Mouse (Mus musculus): ENCODE data around the gene 1700016K19Rik. TPM values are rescaled to one million over a fixed set of nuclear protein-coding genes. Genes with fewer than 3 reads are reported as not detected.

The 1700016K19Rik gene
- polyA plus RNA-seq, 2 experiments, result 0.76 to 0.87 TPM

- no peaks in the 10 kb centered on the region for H3K4me1 ChIP-seq (ENCODE audit: control insufficient read depth, insufficient read depth, low read length)
- TF ChIP-seq POLR2A (IDR thresholded peaks at IDR 0.05; ENCODE audit: borderline replicate concordance, extremely low read depth, insufficient read depth, insufficient read length), result no peak
- H3K9me3 ChIP-seq (ENCODE audit: control insufficient read depth, low read length), result no peaks in the 10 kb centered on the region
- no peak overlapping the region for H3K27ac ChIP-seq (replicated peaks; ENCODE audit: low read depth, low read length)
- H3K9ac ChIP-seq (ENCODE audit: low read depth, low read length, severe bottlenecking), result no peak overlapping the region
- H3K4me2 ChIP-seq (replicated peaks; ENCODE audit: low read depth, low read length, severe bottlenecking), result no peak overlapping the region
- no peak for DNase-seq (ENCODE audit: low spot score)
- H3K27me3 ChIP-seq (ENCODE audit: control insufficient read depth, insufficient read depth, low read length), result no peaks in the 10 kb centered on the region
- H3K4me3 ChIP-seq (replicated peaks; ENCODE audit: low read length), result no peak overlapping the region
- 65% methylated on average over 9 of the region's 9 CpGs for WGBS
- no peak for ATAC-seq (ENCODE audit: low FRiP score, low read depth)
- H3K36me3 ChIP-seq (ENCODE audit: control insufficient read depth, insufficient read depth, low read length), result no peaks in the 10 kb centered on the region
Measured at GRCm38 (mm10) chr11:76010838-76011624, 11.3 kb downstream of the 1700016K19Rik start.

GRCm38 (mm10) chr11:76015251-76015650, 15.5 kb downstream of the 1700016K19Rik start:
- H3K27ac ChIP-seq (replicated peaks; ENCODE audit: low read depth, low read length), result no peak overlapping the region
- H3K4me1 ChIP-seq (ENCODE audit: control insufficient read depth, insufficient read depth, low read length), result peaks cover under 1% of the 10 kb centered on the region; the same call in 1 of the 2 replicates
- ATAC-seq (ENCODE audit: low FRiP score, low read depth) (no peak), DNase-seq (ENCODE audit: low spot score) (no peak)
- H3K4me3 ChIP-seq (replicated peaks; ENCODE audit: low read length), result no peak overlapping the region
- no peaks in the 10 kb centered on the region; the same call in 1 of the 2 replicates for H3K36me3 ChIP-seq (ENCODE audit: control insufficient read depth, insufficient read depth, low read length)
- H3K9me3 ChIP-seq (ENCODE audit: control insufficient read depth, low read length), result no peaks in the 10 kb centered on the region
- 75% methylated on average over 6 of the region's 6 CpGs for WGBS
- H3K9ac ChIP-seq (ENCODE audit: low read depth, low read length, severe bottlenecking), result no peak overlapping the region
- no peak overlapping the region for H3K4me2 ChIP-seq (replicated peaks; ENCODE audit: low read depth, low read length, severe bottlenecking)
- no peak for TF ChIP-seq POLR2A (IDR thresholded peaks at IDR 0.05; ENCODE audit: borderline replicate concordance, extremely low read depth, insufficient read depth, insufficient read length)
- H3K27me3 ChIP-seq (ENCODE audit: control insufficient read depth, insufficient read depth, low read length), result no peaks in the 10 kb centered on the region

GRCm38 (mm10) chr11:76015814-76016213, 16.1 kb downstream of the 1700016K19Rik start:
- Histone ChIP-seq H3K27me3 (ENCODE audit: control insufficient read depth, insufficient read depth, low read length) (no peaks in the 10 kb centered on the region), H3K4me3 (replicated peaks; ENCODE audit: low read length) (no peak overlapping the region), H3K4me1 (ENCODE audit: control insufficient read depth, insufficient read depth, low read length) (peaks cover 3% of the 10 kb centered on the region; the same call in 1 of the 2 replicates), H3K36me3 (ENCODE audit: control insufficient read depth, insufficient read depth, low read length) (no peaks in the 10 kb centered on the region; the same call in 1 of the 2 replicates), H3K9ac (ENCODE audit: low read depth, low read length, severe bottlenecking) (no peak overlapping the region), H3K4me2 (replicated peaks; ENCODE audit: low read depth, low read length, severe bottlenecking) (no peak overlapping the region), H3K27ac (replicated peaks; ENCODE audit: low read depth, low read length) (no peak overlapping the region), H3K9me3 (ENCODE audit: control insufficient read depth, low read length) (no peaks in the 10 kb centered on the region)
- DNase-seq (ENCODE audit: low spot score) (no peak), ATAC-seq (ENCODE audit: low FRiP score, low read depth) (no peak)
- no peak for TF ChIP-seq POLR2A (IDR thresholded peaks at IDR 0.05; ENCODE audit: borderline replicate concordance, extremely low read depth, insufficient read depth, insufficient read length)
- 66% methylated on average over 4 of the region's 4 CpGs for WGBS

GRCm38 (mm10) chr11:76019879-76020278, 20.2 kb downstream of the 1700016K19Rik start:
- Histone ChIP-seq H3K4me2 (replicated peaks; ENCODE audit: low read depth, low read length, severe bottlenecking) (no peak overlapping the region), H3K9me3 (ENCODE audit: control insufficient read depth, low read length) (no peaks in the 10 kb centered on the region), H3K9ac (ENCODE audit: low read depth, low read length, severe bottlenecking) (no peak overlapping the region), H3K27me3 (ENCODE audit: control insufficient read depth, insufficient read depth, low read length) (no peaks in the 10 kb centered on the region), H3K4me1 (ENCODE audit: control insufficient read depth, insufficient read depth, low read length) (peaks cover 3% of the 10 kb centered on the region), H3K4me3 (replicated peaks; ENCODE audit: low read length) (no peak overlapping the region), H3K27ac (replicated peaks; ENCODE audit: low read depth, low read length) (no peak overlapping the region), H3K36me3 (ENCODE audit: control insufficient read depth, insufficient read depth, low read length) (peaks cover 18% of the 10 kb centered on the region)
- TF ChIP-seq POLR2A (IDR thresholded peaks at IDR 0.05; ENCODE audit: borderline replicate concordance, extremely low read depth, insufficient read depth, insufficient read length), result no peak
- ATAC-seq (ENCODE audit: low FRiP score, low read depth) (no peak), DNase-seq (ENCODE audit: low spot score) (no peak)
- WGBS, result 77% methylated on average over 4 of the region's 4 CpGs

- peak overlapping the region; percentile 48; the same call in 1 of the 2 replicates for H3K27ac ChIP-seq (replicated peaks; ENCODE audit: low read depth, low read length)
- WGBS, result 53% methylated on average over 9 of the region's 9 CpGs
- no peak for ATAC-seq (ENCODE audit: low FRiP score, low read depth)
Measured at GRCm38 (mm10) chr11:76020916-76021315, 21.2 kb downstream of the 1700016K19Rik start.

More at GRCm38 (mm10) chr11:76020916-76021315, 21.2 kb downstream of the 1700016K19Rik start:
- Histone ChIP-seq H3K36me3 (ENCODE audit: control insufficient read depth, insufficient read depth, low read length) (peaks cover 18% of the 10 kb centered on the region), H3K9me3 (ENCODE audit: control insufficient read depth, low read length) (no peaks in the 10 kb centered on the region), H3K9ac (ENCODE audit: low read depth, low read length, severe bottlenecking) (no peak overlapping the region), H3K4me3 (replicated peaks; ENCODE audit: low read length) (no peak overlapping the region), H3K27me3 (ENCODE audit: control insufficient read depth, insufficient read depth, low read length) (no peaks in the 10 kb centered on the region), H3K4me2 (replicated peaks; ENCODE audit: low read depth, low read length, severe bottlenecking) (no peak overlapping the region), H3K4me1 (ENCODE audit: control insufficient read depth, insufficient read depth, low read length) (peaks cover 8% of the 10 kb centered on the region)
- DNase-seq (ENCODE audit: low spot score), result no peak
- no peak for TF ChIP-seq POLR2A (IDR thresholded peaks at IDR 0.05; ENCODE audit: borderline replicate concordance, extremely low read depth, insufficient read depth, insufficient read length)

All from limb, embryonic 14.5 days (tissue).